Mouse (Mus musculus) kidney, postnatal 0 days (tissue): ENCODE data around the gene Tedc2. TPM values are rescaled to one million over a fixed set of nuclear protein-coding genes. Genes with fewer than 3 reads are reported as not detected.

Source experiments
- ATAC-seq: fragments of 200-750 bp; cut with Nextera tagmentation; replicated peaks from 2 replicates; pipeline ENCODE4 v1.8.0; 2017; ENCODE audit warnings: low read depth, moderate number of reproducible peaks, moderate TSS enrichment, moderate library complexity; ENCODE audit not compliant: low FRiP score
- DNase-seq: peaks from one replicate; pipeline ENCODE4 v3.0.0-alpha.2; 2016; ENCODE audit warnings: low spot score
- H3K27ac ChIP-seq: fragments of 300-500 bp; sonication (generic); 2 replicates; pipeline ENCODE4 v1.5.1; 2014; ENCODE audit warnings: mild to moderate bottlenecking
- H3K27me3 ChIP-seq: fragments of 300-500 bp; sonication (generic); 2 replicates; pipeline ENCODE4 v1.6.1; 2014; ENCODE audit warnings: low read length, mixed read lengths; ENCODE audit not compliant: insufficient read depth
- H3K36me3 ChIP-seq: fragments of 300-500 bp; sonication (generic); 2 replicates; pipeline ENCODE4 v1.6.1; 2014; ENCODE audit warnings: low read length, mixed read lengths; ENCODE audit not compliant: insufficient read depth
- H3K4me1 ChIP-seq: fragments of 300-500 bp; sonication (generic); replicated peaks from 2 replicates; pipeline ENCODE4 v1.6.1; 2014; ENCODE audit warnings: antibody characterized with exemption, low read length, mixed read lengths; ENCODE audit not compliant: insufficient read depth
- H3K4me2 ChIP-seq: fragments of 300-500 bp; sonication (generic); 2 replicates; pipeline ENCODE4 v1.6.1; 2014; ENCODE audit warnings: mild to moderate bottlenecking, low read length, moderate library complexity, mixed read lengths
- H3K4me3 ChIP-seq: fragments of 300-500 bp; sonication (generic); replicated peaks from 2 replicates; pipeline ENCODE4 v1.5.1; 2014; ENCODE audit warnings: low read depth, low read length
- H3K9ac ChIP-seq: fragments of 300-500 bp; sonication (generic); 2 replicates; pipeline ENCODE4 v1.6.1; 2014; ENCODE audit warnings: low read depth, low read length
- H3K9me3 ChIP-seq: fragments of 300-500 bp; sonication (generic); replicated peaks from 2 replicates; pipeline ENCODE4 v1.6.1; 2016; ENCODE audit warnings: low read length, inconsistent platforms, mixed read lengths
- CTCF ChIP-seq: IDR thresholded peaks from 2 replicates; pipeline ENCODE4 v1.5.1; 2016; ENCODE audit warnings: antibody characterized with exemption, low read depth, mild to moderate bottlenecking, moderate library complexity
- WGBS: fragments of 180-500 bp; shearing (Covaris S2); extraction: QIAGEN DNeasy Blood & Tissue Kit; methylation state at CpG from one replicate; pipeline ENCODE4 v1.1.7; 2014; 5-methylcytosine and 5-hydroxymethylcytosine counted together
- polyA plus RNA-seq: library from polyadenylated mRNA; unstranded; fragments of >200 nt; fragmentation: Nextera tagmentation; extraction: Ambion mirVana; gene quantifications from 2 replicates; pipeline ENCODE4 v1.2.1, GENCODE M21; 2015

The Tedc2 gene
- polyA plus RNA-seq, 1 experiment from 2014 or later, result 6.7 TPM

DNA sequence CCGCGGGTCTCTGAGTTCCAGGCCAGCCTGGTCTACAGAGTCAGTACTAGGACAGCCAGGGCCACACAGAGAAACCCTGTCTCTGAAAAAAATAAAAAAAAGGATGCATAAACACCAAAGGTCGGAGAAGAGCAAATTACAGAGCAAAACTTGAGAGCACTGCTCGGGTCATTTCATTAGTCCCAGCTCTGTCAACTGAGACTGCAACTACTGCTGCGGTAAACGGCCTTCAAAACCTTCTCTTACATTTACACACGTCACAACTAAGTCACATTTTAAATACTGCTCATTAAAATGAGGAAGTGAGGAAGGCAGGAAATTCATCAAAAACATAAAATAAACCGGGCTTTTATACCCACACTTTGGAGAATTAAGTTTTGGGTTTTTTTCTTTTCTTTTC lies 27.8 kb downstream of the Tedc2 start:
- Histone ChIP-seq H3K9ac (no peak overlapping the region), H3K27me3 (no peaks in the 10 kb centered on the region), H3K36me3 (no peaks in the 10 kb centered on the region), H3K4me2 (no peak overlapping the region), H3K4me1 (no peaks in the 10 kb centered on the region), H3K4me3 (no peak overlapping the region), H3K9me3 (no peaks in the 10 kb centered on the region), H3K27ac (no peak overlapping the region)
- DNase-seq, result no peak
- ATAC-seq, result no peak
- WGBS, result 59% methylated on average over 8 of the region's 8 CpGs
- no peak for TF ChIP-seq CTCF

DNA sequence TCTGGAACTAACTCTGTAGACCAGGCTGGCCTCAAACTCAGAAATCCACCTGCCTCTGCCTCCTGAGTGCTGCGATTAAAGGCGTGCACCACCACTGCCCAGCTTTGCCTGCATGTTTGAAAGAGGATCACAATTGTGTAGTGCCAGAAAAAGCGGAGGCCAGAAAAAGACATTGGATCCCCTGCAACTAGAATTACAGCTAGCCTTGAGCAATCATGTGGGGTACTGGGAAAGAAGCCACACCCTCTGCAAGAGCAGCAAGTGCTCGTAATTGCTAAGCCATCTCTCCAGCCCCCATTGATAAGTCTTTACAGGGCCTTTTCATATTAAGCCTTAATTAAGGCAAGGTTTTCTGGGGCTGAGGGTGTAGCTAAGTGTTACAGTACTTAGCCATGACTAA lies 29.2 kb downstream of the Tedc2 start:
- WGBS, result 67% methylated on average over 4 of the region's 4 CpGs
- Histone ChIP-seq H3K9me3 (no peaks in the 10 kb centered on the region), H3K4me1 (no peaks in the 10 kb centered on the region), H3K4me3 (no peak overlapping the region), H3K36me3 (no peaks in the 10 kb centered on the region), H3K9ac (no peak overlapping the region), H3K27ac (no peak overlapping the region), H3K4me2 (no peak overlapping the region), H3K27me3 (no peaks in the 10 kb centered on the region)
- no peak for TF ChIP-seq CTCF
- DNase-seq (no peak), ATAC-seq (no peak)

DNA sequence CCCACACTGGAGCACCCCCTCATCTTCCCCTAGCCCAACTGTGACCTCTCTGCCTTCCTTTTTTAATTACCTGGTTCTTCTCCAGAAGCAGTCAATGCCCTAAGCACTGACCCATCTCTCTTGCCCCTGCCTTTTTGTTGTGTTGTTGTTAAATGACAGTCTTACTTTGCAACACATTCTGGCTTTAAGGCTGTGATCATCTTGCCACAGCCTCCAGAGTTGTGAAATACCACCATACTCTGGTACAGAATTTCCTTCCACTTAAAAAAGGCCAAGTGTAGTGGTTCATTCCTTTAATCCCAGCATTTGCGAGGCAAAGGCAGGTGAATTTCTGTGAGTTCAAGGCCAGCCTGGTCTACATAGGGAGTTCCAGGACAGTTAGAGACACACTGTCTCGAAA lies 29.7 kb downstream of the Tedc2 start:
- Histone ChIP-seq H3K4me2 (no peak overlapping the region), H3K4me1 (no peaks in the 10 kb centered on the region), H3K27ac (no peak overlapping the region), H3K4me3 (no peak overlapping the region), H3K27me3 (no peaks in the 10 kb centered on the region), H3K9ac (no peak overlapping the region), H3K36me3 (no peaks in the 10 kb centered on the region), H3K9me3 (no peaks in the 10 kb centered on the region)
- no peak for DNase-seq
- TF ChIP-seq CTCF, result no peak
- WGBS, result 85% methylated on average over 2 of the region's 2 CpGs
- ATAC-seq, result no peak

DNA sequence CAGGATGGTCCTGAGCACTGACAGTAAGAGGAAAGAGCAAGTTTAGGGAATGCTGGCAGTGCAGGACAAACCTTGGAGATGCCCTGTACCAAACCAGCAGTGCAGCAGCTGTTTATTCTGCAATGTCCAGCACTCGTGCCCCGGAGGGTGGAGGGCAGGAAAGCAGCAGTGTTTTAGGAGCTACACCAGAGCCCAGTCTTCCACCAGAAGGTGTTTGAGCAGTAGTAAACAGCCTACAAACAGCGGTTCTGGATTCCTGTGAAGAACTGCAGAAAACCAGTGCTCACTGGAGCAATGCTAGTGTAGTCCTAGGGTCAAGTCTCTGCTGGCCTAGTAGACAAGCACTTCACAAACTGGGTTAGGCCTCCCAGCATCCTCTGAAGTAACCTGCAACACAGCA lies 46.4 kb downstream of the Tedc2 start:
- no peaks in the 10 kb centered on the region for H3K36me3 ChIP-seq
- no peak for TF ChIP-seq CTCF
- H3K9me3 ChIP-seq, result no peaks in the 10 kb centered on the region
- no peak overlapping the region for H3K4me3 ChIP-seq
- H3K4me2 ChIP-seq, result no peak overlapping the region
- 77% methylated on average over 3 of the region's 3 CpGs for WGBS
- no peaks in the 10 kb centered on the region for H3K4me1 ChIP-seq
- DNase-seq (no peak), ATAC-seq (no peak)
- no peak overlapping the region for H3K27ac ChIP-seq
- H3K9ac ChIP-seq, result no peak overlapping the region
- no peaks in the 10 kb centered on the region for H3K27me3 ChIP-seq

DNA sequence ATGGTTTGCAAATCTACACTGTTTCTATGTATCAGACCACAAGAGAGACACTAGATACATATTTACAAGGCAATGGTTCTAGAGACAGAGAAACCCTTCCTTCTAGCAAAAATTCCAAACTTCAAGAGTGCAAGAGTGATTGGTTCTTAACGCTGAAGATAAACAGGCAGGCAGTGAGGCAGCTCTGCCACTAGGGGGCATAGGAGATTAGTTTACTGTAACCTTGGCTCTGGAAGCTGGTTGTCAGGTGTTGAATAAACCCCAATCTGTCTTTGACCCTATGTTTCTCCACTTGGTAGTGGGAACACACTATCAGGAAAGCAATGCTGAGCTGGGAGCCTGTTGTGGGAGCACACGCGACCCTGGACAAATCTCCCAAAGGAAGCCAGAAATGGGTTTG lies 47.2 kb downstream of the Tedc2 start:
- no peaks in the 10 kb centered on the region for H3K9me3 ChIP-seq
- peak; percentile 98 for TF ChIP-seq CTCF
- no peak overlapping the region for H3K9ac ChIP-seq
- H3K4me2 ChIP-seq, result no peak overlapping the region
- H3K36me3 ChIP-seq, result no peaks in the 10 kb centered on the region
- ATAC-seq (no peak), DNase-seq (peak; percentile 89)
- no peaks in the 10 kb centered on the region for H3K27me3 ChIP-seq
- H3K4me1 ChIP-seq, result no peaks in the 10 kb centered on the region
- no peak overlapping the region for H3K4me3 ChIP-seq
- no peak overlapping the region for H3K27ac ChIP-seq
- 4% methylated on average over 3 of the region's 3 CpGs for WGBS

DNA sequence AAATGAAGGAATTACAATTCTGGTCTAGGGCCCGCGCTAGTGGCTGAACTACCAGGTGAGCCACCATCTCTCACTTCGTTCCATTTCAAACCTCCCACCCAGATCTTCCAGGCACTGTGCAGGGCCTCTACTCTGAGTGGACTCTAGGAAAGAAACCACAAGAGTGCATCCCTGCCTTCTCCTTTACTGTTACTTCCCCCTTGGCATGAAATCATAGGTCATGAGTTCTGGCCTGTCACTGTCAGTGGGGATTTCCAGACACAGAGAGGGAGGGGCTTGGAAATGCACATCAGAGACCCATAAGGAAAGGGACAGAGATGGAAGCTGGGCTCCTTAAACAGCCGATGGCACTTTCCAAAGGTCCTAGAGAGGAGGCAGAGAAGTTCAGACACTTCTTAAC lies 48.9 kb downstream of the Tedc2 start:
- TF ChIP-seq CTCF, result no peak
- ATAC-seq (no peak), DNase-seq (no peak)
- Histone ChIP-seq H3K4me1 (peaks cover 6% of the 10 kb centered on the region), H3K27me3 (no peaks in the 10 kb centered on the region), H3K27ac (no peak overlapping the region), H3K4me2 (no peak overlapping the region), H3K36me3 (peaks cover 1% of the 10 kb centered on the region; the same call in 1 of the 2 replicates), H3K4me3 (no peak overlapping the region), H3K9ac (no peak overlapping the region), H3K9me3 (no peaks in the 10 kb centered on the region)
- WGBS, result 85% methylated on average over 4 of the region's 4 CpGs

DNA sequence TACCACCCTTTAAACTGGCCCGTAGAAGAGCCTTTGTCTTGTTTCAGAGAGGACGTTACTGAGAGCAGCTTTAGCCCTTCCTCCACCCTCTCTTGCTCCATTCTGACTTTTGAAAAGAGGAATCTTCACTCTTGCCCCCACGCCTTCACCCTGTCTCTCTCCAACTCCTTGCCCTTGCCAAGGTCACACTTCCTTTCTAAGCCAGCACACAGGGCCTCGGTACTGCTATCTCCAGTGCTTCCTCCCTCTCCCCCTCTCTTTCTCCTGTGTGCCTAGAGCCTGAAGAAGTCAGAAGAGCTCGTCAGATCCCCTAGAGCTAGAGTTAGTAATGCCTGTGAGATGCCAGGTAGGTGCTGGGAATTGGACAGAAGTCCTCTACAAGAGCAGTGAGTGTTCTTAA lies 49.9 kb downstream of the Tedc2 start:
- ATAC-seq (no peak), DNase-seq (no peak)
- Histone ChIP-seq H3K4me2 (no peak overlapping the region), H3K4me1 (peaks cover 6% of the 10 kb centered on the region), H3K27me3 (no peaks in the 10 kb centered on the region), H3K9me3 (no peaks in the 10 kb centered on the region), H3K27ac (peak overlapping the region; percentile 92; the same call in 1 of the 2 replicates), H3K36me3 (peaks cover 4% of the 10 kb centered on the region; the same call in 1 of the 2 replicates), H3K9ac (no peak overlapping the region), H3K4me3 (no peak overlapping the region)
- whole genome bisulfite sequencing, result 76% methylated on average over 5 of the region's 5 CpGs
- no peak for TF ChIP-seq CTCF
